Mouse (Mus musculus) myocyte (in vitro differentiated cells): ENCODE results near the gene Uggt1. TPM values are rescaled to one million over a fixed set of nuclear protein-coding genes. Genes with fewer than 3 reads are reported as not detected.

Experiments used
- H3K27me3 ChIP-seq: one replicate; pipeline ENCODE4 v1.6.1; 2011; ENCODE audit not compliant: control insufficient read depth, insufficient read depth, insufficient read length
- H3K36me3 ChIP-seq: one replicate; pipeline ENCODE4 v1.6.1; 2011; ENCODE audit not compliant: control insufficient read depth, insufficient read depth
- H3K4me2 ChIP-seq: one replicate; pipeline ENCODE4 v1.6.1; 2011; ENCODE audit warnings: low read depth, control low read depth
- H3K4me3 ChIP-seq: one replicate; pipeline ENCODE4 v1.5.1; 2011; ENCODE audit warnings: mild to moderate bottlenecking, control low read depth, moderate library complexity
- H3K79me2 ChIP-seq: one replicate; pipeline ENCODE4 v1.6.1; 2011; ENCODE audit not compliant: control insufficient read depth, insufficient read depth
- H3ac ChIP-seq: one replicate; pipeline ENCODE4 v1.6.1; 2011; ENCODE audit not compliant: control insufficient read depth, insufficient read length
- CEBPB ChIP-seq: IDR thresholded peaks from 2 replicates; pipeline ENCODE4 v1.6.1; 2011; ENCODE audit warnings: mild to moderate bottlenecking, moderate library complexity; ENCODE audit not compliant: poor library complexity, insufficient read depth, severe bottlenecking
- E2F4 ChIP-seq: IDR thresholded peaks from one replicate; pipeline ENCODE4 v1.6.1; 2011; ENCODE audit warnings: mild to moderate bottlenecking, control low read depth, moderate library complexity; ENCODE audit not compliant: insufficient read depth
- MAX ChIP-seq: IDR thresholded peaks from one replicate; pipeline ENCODE4 v1.6.1; 2011; ENCODE audit warnings: low read depth, mild to moderate bottlenecking, control low read depth
- MYOD1 ChIP-seq, 3 experiments: IDR thresholded peaks; one replicate each; pipeline ENCODE4 v1.6.1; 2011; ENCODE audit warnings: control low read depth in 2 of 3, low read depth in 2 of 3, mild to moderate bottlenecking in 2 of 3, moderate library complexity in 1 of 3; ENCODE audit not compliant: insufficient read length in 2 of 3, control insufficient read depth in 1 of 3
- MYOG ChIP-seq, 3 experiments: IDR thresholded peaks; one replicate each; pipeline ENCODE4 v1.6.1; 2011; ENCODE audit warnings: control low read depth in 2 of 3, low read depth in 2 of 3, mild to moderate bottlenecking in 2 of 3; ENCODE audit not compliant: insufficient read length in 2 of 3, control insufficient read depth in 1 of 3, insufficient read depth in 1 of 3
- POLR2A ChIP-seq: IDR thresholded peaks from one replicate; pipeline ENCODE4 v1.6.1; 2011; ENCODE audit warnings: low read depth, mild to moderate bottlenecking, control low read depth, moderate library complexity; ENCODE audit not compliant: insufficient read length
- POLR2AphosphoS2 ChIP-seq: IDR thresholded peaks from one replicate; pipeline ENCODE4 v1.6.1; 2011; ENCODE audit warnings: low read depth, control low read depth; ENCODE audit not compliant: insufficient read length
- REST ChIP-seq: IDR thresholded peaks from one replicate; pipeline ENCODE4 v1.6.1; 2011; ENCODE audit warnings: mild to moderate bottlenecking, control low read depth, moderate library complexity; ENCODE audit not compliant: insufficient read depth, insufficient read length
- SRF ChIP-seq: IDR thresholded peaks from one replicate; pipeline ENCODE4 v1.6.1; 2011; ENCODE audit warnings: low read depth; ENCODE audit not compliant: control insufficient read depth, insufficient read length
- TCF12 ChIP-seq: IDR thresholded peaks from one replicate; pipeline ENCODE4 v1.6.1; 2011; ENCODE audit warnings: mild to moderate bottlenecking, control low read depth; ENCODE audit not compliant: poor library complexity, insufficient read depth, severe bottlenecking
- TCF3 ChIP-seq: IDR thresholded peaks from one replicate; pipeline ENCODE4 v1.6.1; 2011; ENCODE audit warnings: low read depth, control low read depth; ENCODE audit not compliant: insufficient read length
- USF1 ChIP-seq: IDR thresholded peaks from one replicate; pipeline ENCODE4 v1.6.1; 2011; ENCODE audit warnings: low read depth, mild to moderate bottlenecking, control low read depth, moderate library complexity
- polyA plus RNA-seq: library from polyadenylated mRNA; unstranded; fragments of >200 nt; fragmentation: generic; extraction: Trizol; gene quantifications from one replicate; pipeline ENCODE4 v1.2.1, GENCODE M21; 2012; ENCODE audit warnings: missing spikeins

Uggt1 gene
- polyA plus RNA-seq, 1 experiment = 24.3 TPM

- H3K4me3 ChIP-seq = no peak overlapping the region
- H3K79me2 ChIP-seq = peaks cover 57% of the 10 kb centered on the region
- TF ChIP-seq MYOG (IDR thresholded peaks at IDR 0.05; ENCODE audit: control insufficient read depth in 1 of 3, insufficient read depth in 1 of 3, insufficient read length in 2 of 3, low read depth in 2 of 3) (no peak), SRF (no peak), REST (no peak), TCF3 (no peak), TCF12 (no peak), CEBPB (no peak), POLR2A (no peak), USF1 (no peak), E2F4 (no peak), MYOD1 (IDR thresholded peaks at IDR 0.05; ENCODE audit: control insufficient read depth in 1 of 3, insufficient read length in 2 of 3, low read depth in 2 of 3) (no peak), POLR2AphosphoS2 (no peak), MAX (no peak)
- H3K27me3 ChIP-seq = no peaks in the 10 kb centered on the region
- no peaks in the 10 kb centered on the region for H3K36me3 ChIP-seq
- H3K4me2 ChIP-seq = no peak overlapping the region
- H3ac ChIP-seq = no peak overlapping the region
These were observed 5.1 kb downstream of the Uggt1 start for GRCm38 (mm10) chr1:36239396-36239795.

DNA sequence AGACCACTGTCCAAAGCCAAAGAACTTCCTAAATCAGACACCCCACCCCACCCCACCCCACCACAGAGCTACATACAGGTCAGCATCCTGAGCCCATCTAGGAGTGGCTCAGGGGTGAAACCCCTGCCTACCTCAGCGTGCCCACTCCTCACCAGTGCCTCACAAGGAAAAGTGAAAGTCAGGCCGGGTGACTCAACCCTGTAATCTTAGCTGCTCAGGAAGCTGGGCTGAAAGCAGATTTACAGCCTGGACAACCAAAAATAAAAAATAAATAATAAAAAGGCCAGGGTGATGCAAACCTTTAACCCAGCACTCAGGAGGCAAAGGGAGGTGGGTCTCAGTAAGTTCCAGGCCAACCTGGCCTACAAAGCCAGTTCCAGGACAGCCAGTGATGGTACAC is 8.7 kb downstream of the Uggt1 start:
- Histone ChIP-seq H3K27me3 (no peaks in the 10 kb centered on the region), H3ac (no peak overlapping the region), H3K4me3 (no peak overlapping the region), H3K79me2 (peaks cover 30% of the 10 kb centered on the region), H3K4me2 (no peak overlapping the region), H3K36me3 (peaks cover 8% of the 10 kb centered on the region)
- no peak for TF ChIP-seq POLR2AphosphoS2
- no peak for TF ChIP-seq REST
- no peak for TF ChIP-seq MYOD1 (IDR thresholded peaks at IDR 0.05; ENCODE audit: control insufficient read depth in 1 of 3, insufficient read length in 2 of 3, low read depth in 2 of 3)
- no peak for TF ChIP-seq USF1
- TF ChIP-seq MAX = no peak
- no peak for TF ChIP-seq TCF3
- no peak for TF ChIP-seq SRF
- TF ChIP-seq POLR2A = no peak
- TF ChIP-seq CEBPB = no peak
- TF ChIP-seq MYOG (IDR thresholded peaks at IDR 0.05; ENCODE audit: control insufficient read depth in 1 of 3, insufficient read depth in 1 of 3, insufficient read length in 2 of 3, low read depth in 2 of 3) = no peak
- TF ChIP-seq E2F4 = no peak
- no peak for TF ChIP-seq TCF12

- Histone ChIP-seq H3K4me2 (no peak overlapping the region), H3ac (no peak overlapping the region), H3K36me3 (peaks cover 12% of the 10 kb centered on the region), H3K27me3 (no peaks in the 10 kb centered on the region), H3K79me2 (peaks cover 25% of the 10 kb centered on the region), H3K4me3 (no peak overlapping the region)
- no peak for TF ChIP-seq MAX
- no peak for TF ChIP-seq CEBPB
- no peak for TF ChIP-seq MYOG (IDR thresholded peaks at IDR 0.05; ENCODE audit: control insufficient read depth in 1 of 3, insufficient read depth in 1 of 3, insufficient read length in 2 of 3, low read depth in 2 of 3)
- no peak for TF ChIP-seq E2F4
- TF ChIP-seq TCF12 = no peak
- TF ChIP-seq TCF3 = no peak
- TF ChIP-seq POLR2AphosphoS2 = no peak
These were observed 9.4 kb downstream of the Uggt1 start for GRCm38 (mm10) chr1:36235057-36235639.

- TF ChIP-seq MYOG (IDR thresholded peaks at IDR 0.05; ENCODE audit: control insufficient read depth in 1 of 3, insufficient read depth in 1 of 3, insufficient read length in 2 of 3, low read depth in 2 of 3) (no peak), TCF3 (no peak), TCF12 (no peak), POLR2A (no peak), MAX (no peak), CEBPB (no peak), USF1 (no peak), REST (no peak), MYOD1 (IDR thresholded peaks at IDR 0.05; ENCODE audit: control insufficient read depth in 1 of 3, insufficient read length in 2 of 3, low read depth in 2 of 3) (no peak), SRF (no peak), E2F4 (no peak), POLR2AphosphoS2 (no peak)
- Histone ChIP-seq H3ac (no peak overlapping the region), H3K4me2 (no peak overlapping the region), H3K79me2 (peaks cover 7% of the 10 kb centered on the region), H3K27me3 (no peaks in the 10 kb centered on the region), H3K4me3 (no peak overlapping the region), H3K36me3 (peaks cover 16% of the 10 kb centered on the region)
These were observed 11.3 kb downstream of the Uggt1 start for GRCm38 (mm10) chr1:36233218-36233617.
